Mouse (Mus musculus) olfactory bulb, adult 2 months (tissue): ENCODE data around the gene Sdk2.

Source experiments
- CTCF ChIP-seq: fragments of 200-500 bp; IDR thresholded peaks from 2 replicates; pipeline ENCODE4 v1.5.1; 2012; ENCODE audit warnings: low read depth, mild to moderate bottlenecking, low read length, moderate library complexity; ENCODE audit not compliant: insufficient read depth
- POLR2A ChIP-seq: fragments of 200-500 bp; IDR thresholded peaks from 2 replicates; pipeline ENCODE4 v1.6.1; 2012; ENCODE audit warnings: mild to moderate bottlenecking, low read depth, low read length, moderate library complexity; ENCODE audit not compliant: insufficient read depth

DNA sequence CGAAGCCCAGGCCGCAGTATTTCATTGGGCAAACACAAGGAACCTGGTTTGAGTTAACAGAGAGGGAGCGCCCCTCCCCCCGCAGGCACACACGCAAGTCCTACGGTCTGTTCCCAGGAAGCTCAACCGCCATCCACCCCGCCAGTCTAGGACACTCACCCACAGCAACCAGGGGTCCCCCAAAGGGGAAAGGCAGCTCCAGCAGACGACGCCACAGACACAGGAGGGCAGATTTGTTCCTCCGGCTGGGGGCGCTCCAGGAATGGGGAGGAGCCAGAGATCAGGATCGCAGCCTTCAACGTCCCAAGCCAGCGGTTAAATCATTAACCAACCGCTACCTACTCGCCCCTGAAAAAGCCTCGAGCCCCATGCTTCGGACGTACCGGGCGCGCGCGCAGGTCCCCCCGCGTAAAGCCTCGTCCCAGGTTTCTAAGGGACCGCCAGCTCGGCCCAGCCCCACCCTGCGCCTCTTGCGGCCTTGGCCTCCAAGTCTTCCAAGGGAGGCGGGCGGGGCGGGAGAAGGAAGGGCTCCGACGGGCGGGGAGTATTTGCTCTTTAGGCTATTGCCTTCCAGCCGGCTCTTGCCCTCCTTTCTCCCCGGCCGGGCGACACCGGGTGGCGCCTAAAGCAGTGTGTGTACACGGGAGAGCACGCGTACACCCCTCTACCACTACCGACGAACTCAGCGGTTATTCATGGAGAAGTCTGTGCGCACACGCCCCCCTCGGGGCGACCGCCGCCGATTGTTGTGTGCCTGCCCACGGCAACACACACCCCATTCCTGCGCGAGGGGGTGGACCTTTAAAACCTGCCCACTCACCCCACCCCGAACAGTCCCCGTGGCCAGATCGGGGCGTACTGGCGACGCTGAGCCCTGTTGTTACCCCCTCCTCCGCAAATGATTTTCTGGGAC, 316.0 kb downstream of the Sdk2 start:
- TF ChIP-seq CTCF = no peak
- TF ChIP-seq POLR2A = no peak
